Mouse (Mus musculus) B cell, adult 2 months (primary cell): ENCODE data around the gene Ccdc177.
A peak's percentile ranks its signal among the peaks of the same experiment; 100 is the strongest.
"Not testable (repeated sequence)": the region's sequence is repeated elsewhere in the genome, so short reads cannot be mapped to it uniquely, and the experiment has no call there.

Source experiments
- DNase-seq, 2 experiments: peaks; one replicate each; pipeline ENCODE4 v3.0.0; 2022

Gene Ccdc177

GRCm38 (mm10) chr12:80760396-80760801 is at the start of gene Ccdc177:
TSS of gene Ccdc177 (minus strand) at chr12:80760687.
- DNase-seq: peak; percentile 86 to 87

GRCm38 (mm10) chr12:80810005-80810404 is 49.5 kb upstream of the Ccdc177 start:
- no peak for DNase-seq

- DNase-seq: no peak
Measured at GRCm38 (mm10) chr12:80807451-80808085, 47.1 kb upstream of the Ccdc177 start.

GRCm38 (mm10) chr12:80804861-80805428 is 44.5 kb upstream of the Ccdc177 start:
- DNase-seq: no peak

- no peak for DNase-seq
Measured at GRCm38 (mm10) chr12:80803924-80804323, 43.4 kb upstream of the Ccdc177 start.

- DNase-seq: peak in 1 of 2 experiments; percentile 31
Measured at GRCm38 (mm10) chr12:80801443-80801842, 41.0 kb upstream of the Ccdc177 start.

- DNase-seq: no peak
Measured at GRCm38 (mm10) chr12:80800156-80800555, 39.7 kb upstream of the Ccdc177 start.

GRCm38 (mm10) chr12:80798271-80798670 is 37.8 kb upstream of the Ccdc177 start:
- DNase-seq: no peak

GRCm38 (mm10) chr12:80794935-80795785 is 34.7 kb upstream of the Ccdc177 start:
- peak in 1 of 2 experiments; percentile 28 for DNase-seq

GRCm38 (mm10) chr12:80794522-80794921 is 34.0 kb upstream of the Ccdc177 start:
- DNase-seq: no peak

GRCm38 (mm10) chr12:80793535-80793934 is 33.0 kb upstream of the Ccdc177 start:
- no peak for DNase-seq

GRCm38 (mm10) chr12:80792867-80793266 is 32.4 kb upstream of the Ccdc177 start:
- peak; percentile 83 to 88 for DNase-seq

GRCm38 (mm10) chr12:80791571-80792444 is 31.3 kb upstream of the Ccdc177 start:
- DNase-seq: peak in 1 of 2 experiments; percentile 38

- peak; percentile 60 to 66 for DNase-seq
Measured at GRCm38 (mm10) chr12:80790700-80791570, 30.4 kb upstream of the Ccdc177 start.

- peak; percentile 99 to 100 for DNase-seq
Measured at GRCm38 (mm10) chr12:80789849-80790694, 29.6 kb upstream of the Ccdc177 start, which contains the start of gene Susd6. TSS of gene Susd6 (plus strand) at chr12:80790510.

- not testable (repeated sequence) for DNase-seq
Measured at GRCm38 (mm10) chr12:80789276-80789675, 28.8 kb upstream of the Ccdc177 start.

- no peak for DNase-seq
Measured at GRCm38 (mm10) chr12:80788188-80788587, 27.7 kb upstream of the Ccdc177 start.

- no peak for DNase-seq
Measured at GRCm38 (mm10) chr12:80787604-80788003, 27.1 kb upstream of the Ccdc177 start.

- no peak for DNase-seq
Measured at GRCm38 (mm10) chr12:80786591-80786990, 26.1 kb upstream of the Ccdc177 start.

GRCm38 (mm10) chr12:80785597-80785996 is 25.1 kb upstream of the Ccdc177 start:
- DNase-seq: no peak

GRCm38 (mm10) chr12:80785005-80785404 is 24.5 kb upstream of the Ccdc177 start:
- peak; percentile 39 to 52 for DNase-seq
